Mouse (Mus musculus): ENCODE results near the gene Cdh22. TPM values are rescaled to one million over a fixed set of nuclear protein-coding genes. Genes with fewer than 3 reads are reported as not detected.

Cdh22 gene
- polyA plus RNA-seq, 1 experiment = 1.5 TPM

GRCm38 (mm10) chr2:165086634-165087033 lies 148.0 kb downstream of the Cdh22 start:
- H3ac ChIP-seq (ENCODE audit: control insufficient read depth, insufficient read length) = no peak overlapping the region
- H3K4me2 ChIP-seq (ENCODE audit: low read depth) = no peak overlapping the region
- no peak overlapping the region for H3K4me3 ChIP-seq
- peaks cover 41% of the 10 kb centered on the region for H3K27me3 ChIP-seq (ENCODE audit: control insufficient read depth, insufficient read depth, insufficient read length)
- no peaks in the 10 kb centered on the region for H3K79me2 ChIP-seq (ENCODE audit: control insufficient read depth, insufficient read depth)
- no peaks in the 10 kb centered on the region for H3K36me3 ChIP-seq (ENCODE audit: control insufficient read depth, insufficient read depth)
- TF ChIP-seq TCF12 (IDR thresholded peaks at IDR 0.05; ENCODE audit: insufficient read depth, poor library complexity, severe bottlenecking) = no peak
- no peak for TF ChIP-seq TCF3 (IDR thresholded peaks at IDR 0.05; ENCODE audit: insufficient read length, low read depth)
- no peak for TF ChIP-seq E2F4 (IDR thresholded peaks at IDR 0.05; ENCODE audit: insufficient read depth)

- Histone ChIP-seq H3K4me3 (no peak overlapping the region), H3K4me2 (ENCODE audit: low read depth) (no peak overlapping the region), H3ac (ENCODE audit: control insufficient read depth, insufficient read length) (no peak overlapping the region), H3K27me3 (ENCODE audit: control insufficient read depth, insufficient read depth, insufficient read length) (peaks cover 61% of the 10 kb centered on the region), H3K36me3 (ENCODE audit: control insufficient read depth, insufficient read depth) (no peaks in the 10 kb centered on the region), H3K79me2 (ENCODE audit: control insufficient read depth, insufficient read depth) (no peaks in the 10 kb centered on the region)
- TF ChIP-seq POLR2AphosphoS2 (IDR thresholded peaks at IDR 0.05; ENCODE audit: insufficient read length, low read depth) = no peak
- no peak for TF ChIP-seq E2F4 (IDR thresholded peaks at IDR 0.05; ENCODE audit: insufficient read depth)
- TF ChIP-seq TCF12 (IDR thresholded peaks at IDR 0.05; ENCODE audit: insufficient read depth, poor library complexity, severe bottlenecking) = no peak
- TF ChIP-seq REST (IDR thresholded peaks at IDR 0.05; ENCODE audit: insufficient read depth, insufficient read length) = no peak
- TF ChIP-seq MYOG (IDR thresholded peaks at IDR 0.05; ENCODE audit: control insufficient read depth in 1 of 3, insufficient read depth in 1 of 3, insufficient read length in 2 of 3, low read depth in 2 of 3) = no peak
- TF ChIP-seq CEBPB (IDR thresholded peaks at IDR 0.05; ENCODE audit: insufficient read depth, poor library complexity, severe bottlenecking) = no peak
- TF ChIP-seq POLR2A (IDR thresholded peaks at IDR 0.05; ENCODE audit: insufficient read length, low read depth) = no peak
- no peak for TF ChIP-seq MAX (IDR thresholded peaks at IDR 0.05; ENCODE audit: low read depth)
- TF ChIP-seq MYOD1 (IDR thresholded peaks at IDR 0.05; ENCODE audit: control insufficient read depth in 1 of 3, insufficient read length in 2 of 3, low read depth in 2 of 3) = no peak
Observed at GRCm38 (mm10) chr2:165081257-165081656, 153.4 kb downstream of the Cdh22 start.

- no peak overlapping the region for H3ac ChIP-seq (ENCODE audit: control insufficient read depth, insufficient read length)
- no peaks in the 10 kb centered on the region for H3K36me3 ChIP-seq (ENCODE audit: control insufficient read depth, insufficient read depth)
- TF ChIP-seq E2F4 (IDR thresholded peaks at IDR 0.05; ENCODE audit: insufficient read depth) (no peak), MYOG (IDR thresholded peaks at IDR 0.05; ENCODE audit: control insufficient read depth in 1 of 3, insufficient read depth in 1 of 3, insufficient read length in 2 of 3, low read depth in 2 of 3) (no peak), POLR2AphosphoS2 (IDR thresholded peaks at IDR 0.05; ENCODE audit: insufficient read length, low read depth) (no peak), MYOD1 (IDR thresholded peaks at IDR 0.05; ENCODE audit: control insufficient read depth in 1 of 3, insufficient read length in 2 of 3, low read depth in 2 of 3) (no peak), TCF12 (IDR thresholded peaks at IDR 0.05; ENCODE audit: insufficient read depth, poor library complexity, severe bottlenecking) (no peak), REST (IDR thresholded peaks at IDR 0.05; ENCODE audit: insufficient read depth, insufficient read length) (no peak), USF1 (IDR thresholded peaks at IDR 0.05; ENCODE audit: low read depth) (no peak), SRF (IDR thresholded peaks at IDR 0.05; ENCODE audit: control insufficient read depth, insufficient read length, low read depth) (no peak), TCF3 (IDR thresholded peaks at IDR 0.05; ENCODE audit: insufficient read length, low read depth) (no peak), MAX (IDR thresholded peaks at IDR 0.05; ENCODE audit: low read depth) (no peak), CEBPB (IDR thresholded peaks at IDR 0.05; ENCODE audit: insufficient read depth, poor library complexity, severe bottlenecking) (no peak)
- no peaks in the 10 kb centered on the region for H3K79me2 ChIP-seq (ENCODE audit: control insufficient read depth, insufficient read depth)
- H3K27me3 ChIP-seq (ENCODE audit: control insufficient read depth, insufficient read depth, insufficient read length) = peaks cover 59% of the 10 kb centered on the region
- H3K4me3 ChIP-seq = no peak overlapping the region
- no peak overlapping the region for H3K4me2 ChIP-seq (ENCODE audit: low read depth)
Observed at GRCm38 (mm10) chr2:165080657-165081056, 154.0 kb downstream of the Cdh22 start.

GRCm38 (mm10) chr2:165078605-165079004 lies 156.0 kb downstream of the Cdh22 start:
- peaks cover 54% of the 10 kb centered on the region for H3K27me3 ChIP-seq (ENCODE audit: control insufficient read depth, insufficient read depth, insufficient read length)
- no peak overlapping the region for H3ac ChIP-seq (ENCODE audit: control insufficient read depth, insufficient read length)
- no peaks in the 10 kb centered on the region for H3K36me3 ChIP-seq (ENCODE audit: control insufficient read depth, insufficient read depth)
- no peak overlapping the region for H3K4me2 ChIP-seq (ENCODE audit: low read depth)
- TF ChIP-seq SRF (IDR thresholded peaks at IDR 0.05; ENCODE audit: control insufficient read depth, insufficient read length, low read depth) (no peak), TCF12 (IDR thresholded peaks at IDR 0.05; ENCODE audit: insufficient read depth, poor library complexity, severe bottlenecking) (no peak), CEBPB (IDR thresholded peaks at IDR 0.05; ENCODE audit: insufficient read depth, poor library complexity, severe bottlenecking) (no peak), REST (IDR thresholded peaks at IDR 0.05; ENCODE audit: insufficient read depth, insufficient read length) (no peak), TCF3 (IDR thresholded peaks at IDR 0.05; ENCODE audit: insufficient read length, low read depth) (no peak), POLR2AphosphoS2 (IDR thresholded peaks at IDR 0.05; ENCODE audit: insufficient read length, low read depth) (no peak), MYOD1 (IDR thresholded peaks at IDR 0.05; ENCODE audit: control insufficient read depth in 1 of 3, insufficient read length in 2 of 3, low read depth in 2 of 3) (no peak)
- H3K4me3 ChIP-seq = no peak overlapping the region
- H3K79me2 ChIP-seq (ENCODE audit: control insufficient read depth, insufficient read depth) = no peaks in the 10 kb centered on the region

GRCm38 (mm10) chr2:165078045-165078444 lies 156.6 kb downstream of the Cdh22 start:
- TF ChIP-seq REST (IDR thresholded peaks at IDR 0.05; ENCODE audit: insufficient read depth, insufficient read length) (no peak), MYOD1 (IDR thresholded peaks at IDR 0.05; ENCODE audit: control insufficient read depth in 1 of 3, insufficient read length in 2 of 3, low read depth in 2 of 3) (no peak), SRF (IDR thresholded peaks at IDR 0.05; ENCODE audit: control insufficient read depth, insufficient read length, low read depth) (no peak), CEBPB (IDR thresholded peaks at IDR 0.05; ENCODE audit: insufficient read depth, poor library complexity, severe bottlenecking) (no peak), POLR2A (IDR thresholded peaks at IDR 0.05; ENCODE audit: insufficient read length, low read depth) (no peak), MYOG (IDR thresholded peaks at IDR 0.05; ENCODE audit: control insufficient read depth in 1 of 3, insufficient read depth in 1 of 3, insufficient read length in 2 of 3, low read depth in 2 of 3) (no peak), POLR2AphosphoS2 (IDR thresholded peaks at IDR 0.05; ENCODE audit: insufficient read length, low read depth) (no peak), MAX (IDR thresholded peaks at IDR 0.05; ENCODE audit: low read depth) (no peak)
- Histone ChIP-seq H3K4me2 (ENCODE audit: low read depth) (no peak overlapping the region), H3K36me3 (ENCODE audit: control insufficient read depth, insufficient read depth) (no peaks in the 10 kb centered on the region), H3K79me2 (ENCODE audit: control insufficient read depth, insufficient read depth) (no peaks in the 10 kb centered on the region), H3K27me3 (ENCODE audit: control insufficient read depth, insufficient read depth, insufficient read length) (peaks cover 60% of the 10 kb centered on the region), H3ac (ENCODE audit: control insufficient read depth, insufficient read length) (no peak overlapping the region), H3K4me3 (no peak overlapping the region)

Measured in myocyte (in vitro differentiated cells).